Mouse (Mus musculus) liver, embryonic 14.5 days (tissue): ENCODE measurements around the gene Tmem151a. TPM values are rescaled to one million over a fixed set of nuclear protein-coding genes. Genes with fewer than 3 reads are reported as not detected.

Source experiments
- ATAC-seq: fragments of 200-750 bp; cut with Nextera tagmentation; 2 replicates; pipeline ENCODE4 v1.8.0; 2017; ENCODE audit warnings: moderate number of reproducible peaks, mild to moderate bottlenecking, moderate library complexity; ENCODE audit not compliant: insufficient read depth
- DNase-seq, 3 experiments: peaks; one replicate each; pipeline ENCODE4 v3.0.0-alpha.2; 2012 to 2013; ENCODE audit warnings: low read depth in 3 of 3, low spot score in 3 of 3
- H3K27ac ChIP-seq: fragments of 300-500 bp; sonication (generic); 2 replicates; pipeline ENCODE4 v1.5.1; 2014; ENCODE audit warnings: moderate library complexity, mild to moderate bottlenecking, control low read depth, inconsistent platforms
- H3K27me3 ChIP-seq: fragments of 300-500 bp; sonication (generic); 2 replicates; pipeline ENCODE4 v1.6.1; 2014; ENCODE audit warnings: mild to moderate bottlenecking, low read length, moderate library complexity; ENCODE audit not compliant: control insufficient read depth, insufficient read depth
- H3K36me3 ChIP-seq: fragments of 300-500 bp; sonication (generic); replicated peaks from 2 replicates; pipeline ENCODE4 v1.6.1; 2014; ENCODE audit warnings: low read depth; ENCODE audit not compliant: control insufficient read depth, insufficient read depth
- H3K4me1 ChIP-seq, 2 experiments: fragments of 200-500 bp in 1 of 2; fragments of 300-500 bp in 1 of 2; sonication (generic) in 1 of 2; replicated peaks; 2 replicates each; pipeline ENCODE4 v1.6.1; 2012 to 2014; ENCODE audit warnings: antibody characterized with exemption in 1 of 2, inconsistent platforms in 1 of 2, low read length in 1 of 2; ENCODE audit not compliant: control insufficient read depth in 2 of 2, insufficient read depth in 2 of 2
- H3K4me2 ChIP-seq: fragments of 300-500 bp; sonication (generic); 2 replicates; pipeline ENCODE4 v1.6.1; 2014; ENCODE audit warnings: low read depth, mild to moderate bottlenecking, control low read depth, moderate library complexity
- H3K4me3 ChIP-seq, 2 experiments: fragments of 200-500 bp in 1 of 2; fragments of 300-500 bp in 1 of 2; sonication (generic) in 1 of 2; 2 replicates each; pipeline ENCODE4 v1.5.1; 2012 to 2014; ENCODE audit warnings: low read depth in 2 of 2, low read length in 2 of 2, mild to moderate bottlenecking in 2 of 2, control low read depth in 1 of 2, inconsistent platforms in 1 of 2, moderate library complexity in 1 of 2; ENCODE audit not compliant: insufficient read depth in 1 of 2
- H3K9ac ChIP-seq: fragments of 300-500 bp; sonication (generic); replicated peaks from 2 replicates; pipeline ENCODE4 v1.6.1; 2014; ENCODE audit warnings: mild to moderate bottlenecking, control low read depth, moderate library complexity
- H3K9me3 ChIP-seq: fragments of 300-500 bp; sonication (generic); 2 replicates; pipeline ENCODE4 v1.6.1; 2016; ENCODE audit warnings: low read length, mixed read lengths; ENCODE audit not compliant: control insufficient read depth
- CTCF ChIP-seq: IDR thresholded peaks from 2 replicates; pipeline ENCODE4 v1.5.1; 2016; ENCODE audit warnings: antibody characterized with exemption, low read depth, control low read depth
- EP300 ChIP-seq: IDR thresholded peaks from 2 replicates; pipeline ENCODE4 v1.6.1; 2016; ENCODE audit warnings: antibody characterized with exemption, low read depth
- WGBS: fragments of 180-500 bp; shearing (Covaris S2); extraction: QIAGEN DNeasy Blood & Tissue Kit; methylation state at CpG from one replicate; pipeline ENCODE4 v1.1.7; 2014; ENCODE audit not compliant: insufficient replicate concordance; 5-methylcytosine and 5-hydroxymethylcytosine counted together
- polyA plus RNA-seq, 2 experiments: library from polyadenylated mRNA; depleted of rRNA in 1 of 2; stranded (reverse) in 1 of 2; unstranded in 1 of 2; fragments of >200 nt; fragmentation: Nextera tagmentation in 1 of 2; extraction: Ambion mirVana in 1 of 2; gene quantifications; 2 replicates each; pipeline versions ENCODE4 v1.2.1 to v1.2.3; 2012 to 2014

Tmem151a gene
- polyA plus RNA-seq (2012; rRNA removed) (0.18 and 0.21 TPM in 2 replicates), polyA plus RNA-seq (2014; fragmentation: Nextera tagmentation; extraction: Ambion mirVana) (0.25 and 0.28 TPM in 2 replicates)

DNA sequence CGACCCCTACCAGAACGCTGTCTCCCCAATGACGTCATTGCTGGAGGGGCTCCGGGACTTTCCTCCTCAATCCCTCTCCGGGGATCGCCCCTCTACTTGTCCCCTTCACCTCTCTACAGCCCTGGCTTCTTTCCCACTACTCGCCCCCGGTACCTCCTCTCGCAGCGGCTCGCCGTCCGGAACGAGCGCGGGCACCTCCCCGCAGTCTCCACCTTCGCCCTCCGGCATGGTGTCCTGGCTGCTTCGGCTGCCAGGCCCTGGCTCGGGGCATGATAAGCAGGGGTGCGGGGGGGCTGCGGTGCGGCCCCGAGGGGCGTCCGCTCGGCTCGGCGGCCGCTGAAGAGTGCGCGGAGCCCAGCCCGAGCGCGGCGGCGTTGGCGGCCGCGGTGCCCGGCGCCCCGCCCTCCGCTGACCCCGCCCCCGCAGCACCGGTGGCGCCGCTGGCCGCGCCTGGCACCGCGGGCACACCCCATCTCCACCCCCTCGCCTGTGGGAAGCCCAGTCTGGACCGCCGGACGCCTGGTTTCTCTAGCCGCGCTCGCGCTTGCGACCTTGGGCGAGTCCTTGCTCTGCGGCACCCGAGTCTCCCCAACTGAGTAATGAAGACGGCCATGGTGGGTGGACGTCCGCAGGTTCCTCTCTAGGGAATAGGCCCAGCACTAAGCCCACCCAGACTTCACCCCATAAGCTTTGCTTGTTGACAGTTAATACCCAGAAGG, at the start of gene Tmem151a:
Gene Tmem151a (minus strand): TSS at position 387 of the 719 bp plus-strand sequence.
- Histone ChIP-seq H3K4me1 (peaks cover 10% of the 10 kb centered on the region in 2 experiments), H3K4me2 (peak within 1 kb of the TSS; percentile 75), H3K36me3 (no peaks in the 10 kb centered on the region), H3K9me3 (no peaks in the 10 kb centered on the region), H3K27ac (no peak within 1 kb of the TSS), H3K9ac (no peak within 1 kb of the TSS), H3K4me3 (peak within 1 kb of the TSS; percentile 12 to 55; a peak in 3 of 4 replicates), H3K27me3 (peaks cover 62% of the 10 kb centered on the region)
- DNase-seq = no peak
- TF ChIP-seq EP300 = no peak
- no peak for TF ChIP-seq CTCF
- no peak for ATAC-seq
- WGBS = 1% methylated on average over 69 of the region's 69 CpGs

DNA sequence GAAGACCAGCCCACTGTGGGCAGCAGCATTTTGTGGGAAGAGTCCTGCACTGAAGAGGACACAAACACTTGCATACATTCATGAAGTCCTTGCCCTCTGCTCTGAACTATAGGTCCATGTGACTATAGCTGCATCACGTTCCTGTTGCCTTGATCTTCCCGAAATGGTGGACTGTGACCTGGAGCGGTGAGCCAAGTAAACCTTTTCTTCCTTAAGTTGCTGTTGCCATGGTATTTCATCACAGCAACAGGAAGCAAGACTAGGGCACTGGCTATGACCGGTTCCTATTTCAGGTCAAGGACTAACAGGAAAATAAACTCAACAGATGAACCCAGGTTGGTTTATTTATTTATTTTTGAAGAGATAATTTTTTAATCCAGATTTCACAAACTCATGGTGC, 45.9 kb upstream of the Tmem151a start:
- no peaks in the 10 kb centered on the region for H3K4me1 ChIP-seq

DNA sequence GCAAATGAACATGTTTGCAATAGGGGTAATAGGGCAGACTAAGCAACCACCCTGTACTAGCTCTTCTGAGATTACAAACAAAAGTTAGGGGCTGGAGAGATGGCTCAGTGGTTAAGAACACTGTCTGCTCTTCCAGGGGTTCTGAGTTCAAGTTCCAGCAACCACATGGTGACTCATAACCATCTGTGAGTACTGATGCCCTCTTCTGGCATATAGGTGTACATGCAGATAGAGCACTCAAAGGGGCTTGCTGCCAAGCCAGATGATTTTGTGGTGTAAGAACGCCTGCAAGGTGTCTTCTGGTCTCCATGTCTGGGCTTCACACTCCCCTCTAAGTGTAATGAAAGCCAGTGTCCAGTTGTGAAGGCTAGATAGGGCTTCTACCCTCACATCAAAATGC, 44.4 kb upstream of the Tmem151a start:
- 36% methylated on average over 1 of the region's 1 CpGs for WGBS
- Histone ChIP-seq H3K9me3 (no peaks in the 10 kb centered on the region), H3K4me2 (no peak overlapping the region), H3K4me3 (no peak overlapping the region), H3K36me3 (no peaks in the 10 kb centered on the region), H3K27me3 (no peaks in the 10 kb centered on the region), H3K4me1 (no peaks in the 10 kb centered on the region), H3K27ac (no peak overlapping the region), H3K9ac (no peak overlapping the region)
- DNase-seq (no peak), ATAC-seq (no peak)
- TF ChIP-seq EP300 = no peak
- TF ChIP-seq CTCF = peak; percentile 47

More for the DNA sequence above, 45.9 kb upstream of the Tmem151a start:
- Histone ChIP-seq H3K9ac (no peak overlapping the region), H3K4me3 (no peak overlapping the region), H3K27me3 (no peaks in the 10 kb centered on the region), H3K4me2 (no peak overlapping the region), H3K27ac (no peak overlapping the region), H3K9me3 (no peaks in the 10 kb centered on the region), H3K36me3 (no peaks in the 10 kb centered on the region)
- ATAC-seq = no peak
- TF ChIP-seq EP300 = no peak
- no peak for TF ChIP-seq CTCF
- 49% methylated on average over 4 of the region's 4 CpGs for WGBS
- DNase-seq = no peak

DNA sequence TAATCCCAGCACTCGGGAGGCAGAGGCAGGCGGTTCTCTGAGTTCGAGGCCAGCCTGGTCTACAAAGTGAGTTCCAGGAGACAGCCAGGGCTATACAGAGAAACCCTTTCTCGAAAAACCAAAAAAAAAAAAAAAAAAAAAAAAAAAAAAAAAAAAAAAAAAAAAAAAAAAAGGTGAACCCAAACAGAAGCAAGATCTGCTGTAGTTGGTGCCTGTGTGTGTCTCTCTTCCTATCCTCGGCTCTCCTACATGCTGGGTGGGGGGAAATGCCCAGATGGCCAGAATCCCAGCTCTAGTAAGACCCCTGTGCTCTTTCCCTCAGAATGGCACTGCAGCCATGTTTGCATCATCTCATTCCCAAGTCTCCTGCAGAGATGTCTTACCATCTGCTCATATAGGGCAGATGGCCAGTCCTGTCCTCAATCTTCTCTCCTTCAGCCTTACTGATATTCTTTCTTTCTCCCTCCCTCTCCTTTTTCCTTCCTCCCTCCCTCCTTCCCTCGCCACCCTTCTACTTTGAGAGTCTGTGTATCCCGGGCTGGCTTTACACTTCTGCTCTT, 38.8 kb upstream of the Tmem151a start:
- Histone ChIP-seq H3K9me3 (no peaks in the 10 kb centered on the region), H3K9ac (no peak overlapping the region), H3K4me2 (no peak overlapping the region), H3K27ac (no peak overlapping the region), H3K27me3 (no peaks in the 10 kb centered on the region), H3K36me3 (no peaks in the 10 kb centered on the region), H3K4me1 (no peaks in the 10 kb centered on the region), H3K4me3 (no peak overlapping the region)
- DNase-seq = no peak
- no peak for ATAC-seq
- TF ChIP-seq EP300 (no peak), CTCF (no peak)
- WGBS = 45% methylated on average over 7 of the region's 7 CpGs

DNA sequence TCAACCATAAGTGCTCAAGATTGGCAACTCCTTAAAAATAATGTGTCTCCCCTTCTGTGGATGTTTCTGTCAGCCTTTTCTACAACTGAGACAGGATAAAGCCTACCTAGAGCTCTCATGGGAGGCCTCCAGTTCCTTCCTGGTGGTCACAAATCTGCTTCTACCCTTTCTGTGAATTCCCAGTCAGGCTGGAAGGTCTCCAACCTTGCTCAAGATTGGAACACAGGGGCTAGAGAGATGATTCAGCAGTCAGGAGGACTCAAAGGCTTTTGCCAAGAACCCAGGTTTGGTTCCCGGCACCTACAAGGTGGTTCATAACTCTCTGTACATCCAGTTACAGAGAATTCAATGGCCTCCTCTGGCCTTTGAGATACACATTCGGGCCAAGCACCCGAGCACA, 37.9 kb upstream of the Tmem151a start:
- ATAC-seq (no peak), DNase-seq (no peak)
- Histone ChIP-seq H3K27me3 (peaks cover 4% of the 10 kb centered on the region), H3K4me3 (no peak overlapping the region), H3K4me1 (no peaks in the 10 kb centered on the region), H3K9ac (no peak overlapping the region), H3K4me2 (no peak overlapping the region), H3K27ac (no peak overlapping the region), H3K36me3 (no peaks in the 10 kb centered on the region), H3K9me3 (no peaks in the 10 kb centered on the region)
- 44% methylated on average over 3 of the region's 3 CpGs for WGBS
- TF ChIP-seq EP300 (no peak), CTCF (no peak)
